Mouse (Mus musculus) kidney, embryonic 15.5 days (tissue): ENCODE data around the gene Dpp6. TPM values are rescaled to one million over a fixed set of nuclear protein-coding genes. Genes with fewer than 3 reads are reported as not detected.

Experiments used
- ATAC-seq: fragments of 200-750 bp; cut with Nextera tagmentation; replicated peaks from 2 replicates; pipeline ENCODE4 v1.8.0; 2017; ENCODE audit warnings: moderate TSS enrichment; ENCODE audit not compliant: low FRiP score
- H3K27ac ChIP-seq: fragments of 300-500 bp; sonication (generic); 2 replicates; pipeline ENCODE4 v1.5.1; 2015; ENCODE audit warnings: mild to moderate bottlenecking, inconsistent platforms
- H3K27me3 ChIP-seq: fragments of 300-500 bp; sonication (generic); 2 replicates; pipeline ENCODE4 v1.6.1; 2015; ENCODE audit warnings: inconsistent platforms
- H3K36me3 ChIP-seq: fragments of 300-500 bp; sonication (generic); 2 replicates; pipeline ENCODE4 v1.6.1; 2015; ENCODE audit warnings: inconsistent platforms
- H3K4me1 ChIP-seq: fragments of 300-500 bp; sonication (generic); 2 replicates; pipeline ENCODE4 v1.6.1; 2015; ENCODE audit warnings: inconsistent platforms
- H3K4me2 ChIP-seq: fragments of 300-500 bp; sonication (generic); 2 replicates; pipeline ENCODE4 v1.6.1; 2015; ENCODE audit warnings: moderate library complexity, mild to moderate bottlenecking, inconsistent platforms
- H3K4me3 ChIP-seq: fragments of 300-500 bp; sonication (generic); replicated peaks from 2 replicates; pipeline ENCODE4 v1.5.1; 2015; ENCODE audit warnings: mild to moderate bottlenecking, inconsistent platforms
- H3K9ac ChIP-seq: fragments of 300-500 bp; sonication (generic); 2 replicates; pipeline ENCODE4 v1.6.1; 2015; ENCODE audit warnings: mild to moderate bottlenecking, inconsistent platforms
- H3K9me3 ChIP-seq: fragments of 300-500 bp; sonication (generic); replicated peaks from 2 replicates; pipeline ENCODE4 v1.6.1; 2016; ENCODE audit warnings: inconsistent platforms
- WGBS: fragments of 180-500 bp; shearing (Covaris S2); methylation state at CpG from one replicate; pipeline ENCODE4 v1.1.7; 2015; ENCODE audit warnings: mixed read lengths; 5-methylcytosine and 5-hydroxymethylcytosine counted together
- polyA plus RNA-seq: library from polyadenylated mRNA; unstranded; fragments of >200 nt; fragmentation: Nextera tagmentation; extraction: Ambion mirVana; gene quantifications from 2 replicates; pipeline ENCODE4 v1.2.1, GENCODE M21; 2015

Gene Dpp6
- polyA plus RNA-seq, 1 experiment from 2014 or later: 3.5 TPM

DNA sequence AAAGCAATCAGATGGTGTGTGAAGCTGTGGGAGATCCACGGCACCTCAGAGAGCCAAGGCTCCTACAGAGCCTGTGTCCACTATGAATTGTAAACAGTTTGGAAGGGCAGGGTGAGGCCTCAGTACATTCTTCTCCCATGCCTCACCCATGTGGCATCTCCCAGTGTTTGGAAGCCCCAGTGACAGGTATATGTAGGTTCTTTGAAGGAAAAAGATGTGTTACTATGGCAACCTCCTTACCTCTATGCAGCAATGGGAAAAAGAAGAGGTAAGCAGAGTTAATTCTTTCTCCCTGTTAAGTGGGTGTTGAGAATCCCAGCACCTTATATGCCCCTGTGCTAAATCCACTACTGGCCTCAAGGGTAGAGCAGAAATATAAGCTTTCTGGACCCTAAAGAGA is 351.5 kb downstream of the Dpp6 start:
- H3K9ac ChIP-seq: no peak overlapping the region
- H3K27ac ChIP-seq: no peak overlapping the region
- H3K9me3 ChIP-seq: no peaks in the 10 kb centered on the region
- H3K4me1 ChIP-seq: no peaks in the 10 kb centered on the region
- H3K36me3 ChIP-seq: no peaks in the 10 kb centered on the region
- H3K4me3 ChIP-seq: no peak overlapping the region
- 59% methylated on average over 1 of the region's 1 CpGs for WGBS
- no peak overlapping the region for H3K4me2 ChIP-seq
- no peak for ATAC-seq
- H3K27me3 ChIP-seq: no peaks in the 10 kb centered on the region

DNA sequence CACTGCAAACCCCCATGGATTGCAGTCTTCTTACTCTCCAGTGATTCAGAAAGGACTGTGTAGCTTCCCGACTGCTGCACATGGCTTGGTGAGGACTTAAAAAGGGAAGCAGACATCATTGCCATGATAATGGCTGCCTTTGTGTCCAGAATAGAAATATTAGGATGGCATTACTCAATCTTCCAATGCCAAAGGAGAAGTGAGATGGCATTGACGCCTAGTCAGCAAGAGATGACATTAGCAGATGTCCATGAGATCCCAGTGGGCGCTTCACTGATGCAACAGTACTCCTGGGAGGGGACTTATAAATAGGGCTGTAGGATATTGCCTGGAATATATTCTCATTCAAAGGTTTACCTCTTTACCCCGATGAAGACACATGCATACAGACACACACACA is 368.0 kb downstream of the Dpp6 start:
- Histone ChIP-seq H3K36me3 (no peaks in the 10 kb centered on the region), H3K9me3 (no peaks in the 10 kb centered on the region), H3K4me2 (no peak overlapping the region), H3K4me1 (no peaks in the 10 kb centered on the region), H3K27ac (no peak overlapping the region), H3K9ac (no peak overlapping the region), H3K4me3 (no peak overlapping the region), H3K27me3 (no peaks in the 10 kb centered on the region)
- 93% methylated on average over 4 of the region's 4 CpGs for WGBS
- no peak for ATAC-seq

DNA sequence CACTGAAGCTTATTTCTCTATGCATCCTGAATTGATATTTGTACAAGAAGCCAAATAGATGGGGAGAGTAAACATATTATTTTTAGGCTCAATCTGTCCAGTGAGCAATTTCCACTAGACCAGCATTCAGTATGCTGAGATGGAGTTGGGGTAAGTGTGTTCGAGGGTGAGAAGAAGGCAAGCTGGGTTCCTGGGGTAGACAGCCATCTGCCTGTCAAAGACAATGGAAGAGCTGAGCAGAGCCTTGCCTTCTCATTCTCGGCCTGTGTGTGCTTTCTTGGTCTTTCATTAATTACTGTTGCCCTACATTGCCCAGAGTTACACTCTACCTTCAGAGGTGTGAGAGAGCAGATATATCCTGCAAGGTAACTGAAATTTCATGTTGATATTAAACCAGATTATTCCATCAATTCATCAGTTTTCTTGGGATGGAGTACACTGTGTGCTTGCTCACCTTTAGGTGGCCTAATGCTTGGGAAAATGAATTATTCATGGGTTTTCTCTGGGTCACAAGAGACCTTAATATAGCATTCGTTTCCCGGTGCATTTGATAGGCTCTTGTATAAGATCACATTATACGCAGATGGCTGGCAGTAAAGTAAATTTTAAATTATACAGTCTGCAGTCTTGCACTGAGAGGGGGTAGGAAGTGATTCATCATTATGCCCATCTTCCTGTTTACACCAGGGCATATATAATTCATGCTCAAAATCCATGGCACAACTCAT is 374.4 kb downstream of the Dpp6 start:
- Histone ChIP-seq H3K9ac (no peak overlapping the region), H3K36me3 (no peaks in the 10 kb centered on the region), H3K4me2 (no peak overlapping the region), H3K4me3 (no peak overlapping the region), H3K9me3 (no peaks in the 10 kb centered on the region), H3K27me3 (no peaks in the 10 kb centered on the region), H3K27ac (no peak overlapping the region), H3K4me1 (no peaks in the 10 kb centered on the region)
- 76% methylated on average over 5 of the region's 5 CpGs for WGBS
- no peak for ATAC-seq

DNA sequence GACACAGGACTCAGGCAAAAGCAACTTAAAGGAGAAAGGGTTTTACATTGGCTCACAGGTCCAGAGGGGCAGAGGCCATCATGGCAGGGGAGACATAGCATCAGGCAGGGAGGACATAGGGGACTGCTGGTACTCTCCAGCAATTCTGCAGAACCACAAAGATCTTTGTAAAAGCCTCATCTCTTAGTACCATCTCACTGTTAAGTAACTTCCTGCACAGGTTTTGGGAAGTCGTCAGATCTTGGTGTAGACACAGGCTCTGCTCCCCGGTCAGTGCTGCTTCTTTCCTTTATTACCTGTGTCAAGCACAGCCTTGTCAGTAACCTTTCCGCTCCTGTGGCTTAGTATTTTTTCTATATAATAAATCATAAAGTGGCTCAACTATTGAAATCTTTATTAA is 377.2 kb downstream of the Dpp6 start:
- no peak overlapping the region for H3K9ac ChIP-seq
- WGBS: 79% methylated on average over 3 of the region's 3 CpGs
- no peak for ATAC-seq

DNA sequence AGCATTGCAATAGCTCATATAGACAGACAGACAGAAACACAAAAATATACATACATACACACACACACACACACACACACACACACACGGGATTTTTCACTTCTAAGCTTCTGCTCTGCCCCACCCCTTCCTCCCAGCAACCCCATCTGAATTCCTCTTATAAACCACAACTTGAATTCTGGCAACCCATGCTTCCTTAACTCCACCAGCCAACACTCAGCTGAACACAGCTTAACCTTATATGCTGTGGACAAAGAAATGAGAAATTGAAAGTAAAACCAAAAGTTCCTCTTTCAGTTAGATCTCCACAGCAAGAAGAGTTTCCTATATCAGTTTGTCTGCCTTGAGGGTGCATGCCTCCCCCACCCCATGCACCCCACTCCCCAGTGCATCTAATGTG is 378.0 kb downstream of the Dpp6 start:
- Histone ChIP-seq H3K27ac (no peak overlapping the region), H3K36me3 (no peaks in the 10 kb centered on the region), H3K27me3 (no peaks in the 10 kb centered on the region), H3K9me3 (no peaks in the 10 kb centered on the region), H3K9ac (no peak overlapping the region), H3K4me3 (no peak overlapping the region), H3K4me1 (no peaks in the 10 kb centered on the region), H3K4me2 (no peak overlapping the region)
- ATAC-seq: no peak
- WGBS: 62% methylated on average over 1 of the region's 1 CpGs

More for the DNA sequence above, 377.2 kb downstream of the Dpp6 start:
- H3K4me2 ChIP-seq: no peak overlapping the region
- H3K27me3 ChIP-seq: no peaks in the 10 kb centered on the region
- no peak overlapping the region for H3K27ac ChIP-seq
- H3K4me3 ChIP-seq: no peak overlapping the region
- H3K9me3 ChIP-seq: no peaks in the 10 kb centered on the region
- H3K36me3 ChIP-seq: no peaks in the 10 kb centered on the region
- no peaks in the 10 kb centered on the region for H3K4me1 ChIP-seq

DNA sequence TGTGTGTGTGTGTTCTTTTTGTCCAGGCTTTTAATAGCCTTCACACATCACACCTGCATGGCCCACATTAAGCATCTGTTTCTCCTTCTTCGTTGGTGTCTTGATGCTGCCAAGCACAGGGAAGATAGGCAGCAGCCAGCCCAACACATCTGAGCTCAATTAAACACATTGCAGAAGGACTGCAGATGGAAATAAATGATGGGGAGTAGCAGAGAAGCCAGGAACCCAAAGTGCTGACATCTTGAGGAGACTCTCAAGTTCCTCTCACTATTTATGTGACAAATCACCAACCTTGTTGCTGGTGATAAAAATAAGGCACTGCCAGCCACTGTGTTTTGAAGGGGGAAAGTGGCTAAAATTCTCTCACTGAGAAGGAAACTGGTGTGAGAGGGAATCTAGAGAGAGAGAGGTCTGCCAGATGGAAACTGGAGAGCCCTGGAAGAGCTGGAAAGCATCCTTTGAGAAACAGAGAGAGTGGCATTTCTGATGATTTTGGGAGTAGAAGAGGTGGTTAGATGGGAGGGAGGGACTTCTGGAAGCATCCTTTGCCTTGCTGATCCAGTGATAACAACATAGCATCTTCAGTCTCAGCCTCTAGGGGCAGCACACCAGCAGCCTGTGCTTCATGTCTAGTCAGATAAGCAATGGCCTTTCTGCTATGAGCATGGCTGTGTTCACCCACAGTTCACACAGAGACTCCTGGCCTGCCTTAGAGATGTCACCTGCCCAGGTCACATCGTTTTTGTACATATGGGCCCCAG is 383.8 kb downstream of the Dpp6 start:
- Histone ChIP-seq H3K27me3 (no peaks in the 10 kb centered on the region), H3K36me3 (no peaks in the 10 kb centered on the region), H3K4me1 (no peaks in the 10 kb centered on the region), H3K9ac (no peak overlapping the region), H3K27ac (no peak overlapping the region), H3K4me2 (no peak overlapping the region), H3K4me3 (no peak overlapping the region), H3K9me3 (no peaks in the 10 kb centered on the region)
- 73% methylated on average over 2 of the region's 2 CpGs for WGBS
- no peak for ATAC-seq

DNA sequence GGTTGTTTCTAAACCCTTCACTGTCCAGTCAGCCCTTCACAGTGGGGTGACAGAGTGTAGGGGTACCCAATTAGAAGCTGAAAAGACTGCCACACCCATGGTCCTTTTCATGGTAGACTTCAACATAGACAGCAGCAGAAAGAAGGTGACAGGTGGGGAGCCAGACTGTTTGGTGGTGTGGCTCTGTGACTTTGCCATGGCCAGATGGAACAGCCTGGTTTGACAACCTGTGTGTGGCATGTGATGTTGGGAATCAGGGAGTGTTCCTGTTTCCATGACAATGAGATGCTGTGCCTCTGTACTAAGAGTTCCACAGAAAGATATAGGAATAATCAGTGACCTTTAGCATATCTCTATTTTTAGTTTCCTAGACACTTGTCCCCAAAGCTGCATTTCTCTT is 386.1 kb downstream of the Dpp6 start:
- H3K4me2 ChIP-seq: no peak overlapping the region
- H3K9me3 ChIP-seq: no peaks in the 10 kb centered on the region
- H3K4me1 ChIP-seq: no peaks in the 10 kb centered on the region
- H3K36me3 ChIP-seq: no peaks in the 10 kb centered on the region
- no peak overlapping the region for H3K9ac ChIP-seq
- H3K27ac ChIP-seq: no peak overlapping the region
- H3K27me3 ChIP-seq: no peaks in the 10 kb centered on the region
- ATAC-seq: no peak
- H3K4me3 ChIP-seq: no peak overlapping the region

DNA sequence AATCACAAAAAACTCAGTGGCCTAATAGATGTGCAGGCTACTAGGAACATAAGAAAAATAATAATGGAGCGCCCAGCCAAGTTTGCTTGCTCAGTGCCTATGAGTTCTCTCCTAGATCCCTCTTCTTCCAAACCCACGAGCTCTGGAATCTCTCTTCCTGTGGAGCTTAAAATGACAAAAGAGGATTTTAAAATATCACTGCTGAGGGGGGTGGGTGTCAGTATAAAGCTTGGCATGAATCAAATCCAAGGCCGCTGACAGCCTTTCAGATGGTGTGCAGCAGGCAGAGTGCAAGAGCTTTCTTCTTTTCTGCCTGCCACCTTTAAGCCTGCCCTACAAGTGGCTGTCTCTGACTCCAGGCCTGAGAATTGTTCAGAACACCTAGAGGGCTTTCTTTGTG is 387.7 kb downstream of the Dpp6 start:
- 74% methylated on average over 3 of the region's 3 CpGs for WGBS
- no peak overlapping the region for H3K4me2 ChIP-seq

DNA sequence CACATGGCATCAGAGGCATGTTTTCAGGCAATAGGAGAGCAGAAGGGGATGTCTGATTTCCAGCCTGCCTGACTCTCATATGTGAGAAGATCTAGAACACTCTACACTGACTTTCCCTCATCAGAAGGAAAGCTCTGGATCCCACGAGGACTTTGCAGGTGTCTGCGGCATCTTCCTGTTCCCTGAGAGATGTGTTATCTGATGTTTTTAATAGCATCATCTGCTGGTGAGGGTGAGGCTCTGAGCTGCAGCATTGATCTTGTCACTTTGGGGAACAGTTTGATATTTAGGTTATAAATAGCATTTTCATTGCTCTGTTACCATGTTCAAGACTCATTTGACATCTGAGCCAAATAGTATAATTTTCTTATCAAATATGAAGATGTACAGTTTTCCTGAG is 388.8 kb downstream of the Dpp6 start:
- no peak for ATAC-seq
- Histone ChIP-seq H3K4me2 (no peak overlapping the region), H3K27me3 (no peaks in the 10 kb centered on the region), H3K9ac (no peak overlapping the region), H3K27ac (no peak overlapping the region), H3K4me1 (no peaks in the 10 kb centered on the region), H3K4me3 (no peak overlapping the region), H3K9me3 (no peaks in the 10 kb centered on the region), H3K36me3 (no peaks in the 10 kb centered on the region)
- WGBS: 87% methylated on average over 2 of the region's 2 CpGs

More for the DNA sequence above, 387.7 kb downstream of the Dpp6 start:
- Histone ChIP-seq H3K27ac (no peak overlapping the region), H3K36me3 (no peaks in the 10 kb centered on the region), H3K9me3 (no peaks in the 10 kb centered on the region), H3K27me3 (no peaks in the 10 kb centered on the region), H3K4me3 (no peak overlapping the region), H3K9ac (no peak overlapping the region), H3K4me1 (no peaks in the 10 kb centered on the region)
- no peak for ATAC-seq

DNA sequence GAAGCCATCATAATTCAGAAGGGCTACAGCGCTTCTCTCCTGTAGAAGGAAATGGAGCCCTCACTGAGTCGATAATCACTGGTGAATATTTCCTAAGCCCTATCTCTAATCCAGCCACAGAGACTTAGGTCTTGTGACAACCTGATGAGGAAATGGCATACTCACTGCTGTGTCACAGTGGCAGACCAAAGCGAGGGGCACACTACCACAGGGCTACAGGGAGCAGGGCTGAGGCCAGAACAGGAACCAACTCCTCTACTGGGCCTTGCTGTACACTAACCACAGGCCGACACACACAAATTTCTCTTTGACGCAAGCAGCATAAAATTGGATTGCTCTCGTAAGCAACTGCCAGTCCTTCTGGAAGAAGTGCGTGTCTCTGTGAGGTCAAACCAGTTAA is 389.2 kb downstream of the Dpp6 start:
- Histone ChIP-seq H3K4me2 (no peak overlapping the region), H3K27ac (no peak overlapping the region), H3K4me3 (no peak overlapping the region), H3K4me1 (no peaks in the 10 kb centered on the region), H3K9ac (no peak overlapping the region), H3K9me3 (no peaks in the 10 kb centered on the region), H3K36me3 (no peaks in the 10 kb centered on the region), H3K27me3 (no peaks in the 10 kb centered on the region)
- WGBS: 91% methylated on average over 7 of the region's 7 CpGs
- ATAC-seq: no peak

DNA sequence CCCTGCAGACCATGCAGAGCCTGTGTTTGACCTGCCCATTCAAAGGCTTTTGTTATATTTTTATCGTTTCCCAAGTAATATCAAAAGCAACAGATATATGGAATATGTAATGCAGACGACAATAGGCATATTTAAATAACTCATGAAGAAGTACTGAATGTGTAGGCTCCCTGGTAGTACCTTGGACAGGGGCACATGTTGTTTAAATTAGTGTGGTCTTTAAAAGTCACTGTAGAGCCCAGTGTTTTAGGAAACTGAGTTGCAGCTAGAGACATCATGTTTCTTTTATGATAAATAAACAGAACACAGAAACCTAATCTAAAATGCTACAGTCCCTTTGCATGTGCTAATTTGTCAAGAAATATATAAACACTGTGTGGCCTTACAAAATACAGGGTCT is 403.1 kb downstream of the Dpp6 start:
- Histone ChIP-seq H3K4me2 (no peak overlapping the region), H3K36me3 (no peaks in the 10 kb centered on the region), H3K27ac (no peak overlapping the region), H3K4me3 (no peak overlapping the region), H3K9ac (no peak overlapping the region), H3K4me1 (no peaks in the 10 kb centered on the region), H3K9me3 (no peaks in the 10 kb centered on the region), H3K27me3 (no peaks in the 10 kb centered on the region)
- 77% methylated on average over 2 of the region's 2 CpGs for WGBS
- no peak for ATAC-seq

DNA sequence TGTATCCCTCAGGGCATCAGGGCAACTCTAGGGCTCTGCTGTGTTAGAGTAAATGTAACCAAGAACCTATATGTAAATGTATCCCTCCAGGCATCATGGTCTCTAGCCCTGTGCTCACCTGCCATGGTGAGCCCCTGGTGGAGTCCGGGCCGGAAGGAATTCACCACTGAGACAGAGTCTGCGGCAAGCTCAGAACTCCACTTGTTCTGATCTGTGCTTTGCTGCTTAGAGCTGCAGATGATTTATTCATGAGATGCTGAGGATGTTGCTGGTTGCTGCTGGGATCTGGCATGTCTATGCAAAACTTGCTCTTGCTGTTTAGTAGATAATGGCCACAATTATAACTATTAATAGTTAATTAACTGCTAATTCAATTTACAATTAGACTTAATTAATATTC is 425.1 kb downstream of the Dpp6 start:
- Histone ChIP-seq H3K27me3 (no peaks in the 10 kb centered on the region), H3K27ac (no peak overlapping the region), H3K36me3 (no peaks in the 10 kb centered on the region), H3K4me1 (no peaks in the 10 kb centered on the region), H3K9me3 (no peaks in the 10 kb centered on the region), H3K4me2 (no peak overlapping the region), H3K9ac (no peak overlapping the region), H3K4me3 (no peak overlapping the region)
- 74% methylated on average over 3 of the region's 3 CpGs for WGBS
- ATAC-seq: no peak

DNA sequence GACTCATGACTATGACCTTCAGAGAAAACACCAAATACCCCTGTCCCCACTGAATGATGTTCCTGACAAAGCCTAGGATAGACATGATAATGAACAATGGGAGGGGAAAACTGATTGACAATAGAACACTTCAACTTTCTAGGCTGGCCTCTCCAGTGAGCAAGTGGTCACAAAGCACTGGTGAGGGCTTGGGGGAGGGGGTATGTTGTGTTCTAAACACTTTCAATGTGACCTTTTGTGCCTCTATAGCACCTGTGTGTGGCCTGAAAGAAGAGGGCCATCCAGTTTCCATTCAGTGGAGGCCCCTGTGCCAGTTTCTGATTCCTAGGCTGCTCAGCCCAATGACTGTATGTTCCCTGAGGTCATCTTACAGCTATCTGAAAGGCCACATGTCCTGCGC is 426.2 kb downstream of the Dpp6 start:
- no peak overlapping the region for H3K4me2 ChIP-seq

More for the DNA sequence above, 426.2 kb downstream of the Dpp6 start:
- H3K27ac ChIP-seq: no peak overlapping the region
- WGBS: 93% methylated on average over 1 of the region's 1 CpGs
- no peak for ATAC-seq
- H3K9ac ChIP-seq: no peak overlapping the region
- H3K4me1 ChIP-seq: no peaks in the 10 kb centered on the region
- no peak overlapping the region for H3K4me3 ChIP-seq
- no peaks in the 10 kb centered on the region for H3K27me3 ChIP-seq
- no peaks in the 10 kb centered on the region for H3K36me3 ChIP-seq
- H3K9me3 ChIP-seq: no peaks in the 10 kb centered on the region
